Mouse (Mus musculus) lung, adult 2 months (tissue): ENCODE measurements around the gene Aamp. TPM values are rescaled to one million over a fixed set of nuclear protein-coding genes. Genes with fewer than 3 reads are reported as not detected.
"Not testable (repeated sequence)": the region's sequence is repeated elsewhere in the genome, so short reads cannot be mapped to it uniquely, and the experiment has no call there.

ENCODE experiments used
- DNase-seq: peaks from one replicate; pipeline ENCODE4 v3.0.0; 2022
- H3K4me1 ChIP-seq: fragments of 200-500 bp; 2 replicates; pipeline ENCODE4 v1.6.1; 2011; ENCODE audit warnings: low read length; ENCODE audit not compliant: control insufficient read depth, insufficient read depth
- H3K4me3 ChIP-seq: fragments of 200-500 bp; replicated peaks from 2 replicates; pipeline ENCODE3; 2011; ENCODE audit warnings: low read depth, mild to moderate bottlenecking, control low read depth, low read length; ENCODE audit errors: extremely low read depth
- CTCF ChIP-seq: fragments of 200-500 bp; IDR thresholded peaks from 2 replicates; pipeline ENCODE4 v1.5.1; 2011; ENCODE audit warnings: mild to moderate bottlenecking, low read length, control low read depth; ENCODE audit not compliant: insufficient read depth
- POLR2A ChIP-seq: fragments of 200-500 bp; IDR thresholded peaks from 2 replicates; pipeline ENCODE4 v1.6.1; 2011; ENCODE audit warnings: low read depth, mild to moderate bottlenecking, control low read depth, low read length, borderline replicate concordance; ENCODE audit errors: extremely low read depth
- WGBS: fragments of 180-500 bp; shearing (Covaris S2); methylation state at CpG from one replicate; pipeline ENCODE4 v1.1.7; 2018; 5-methylcytosine and 5-hydroxymethylcytosine counted together
- polyA plus RNA-seq: library from polyadenylated mRNA; depleted of rRNA; stranded (reverse); fragments of >200 nt; gene quantifications from 2 replicates; pipeline ENCODE4 v1.2.3, GENCODE M21; 2012

Aamp gene
- polyA plus RNA-seq, 1 experiment, result 172 TPM

DNA sequence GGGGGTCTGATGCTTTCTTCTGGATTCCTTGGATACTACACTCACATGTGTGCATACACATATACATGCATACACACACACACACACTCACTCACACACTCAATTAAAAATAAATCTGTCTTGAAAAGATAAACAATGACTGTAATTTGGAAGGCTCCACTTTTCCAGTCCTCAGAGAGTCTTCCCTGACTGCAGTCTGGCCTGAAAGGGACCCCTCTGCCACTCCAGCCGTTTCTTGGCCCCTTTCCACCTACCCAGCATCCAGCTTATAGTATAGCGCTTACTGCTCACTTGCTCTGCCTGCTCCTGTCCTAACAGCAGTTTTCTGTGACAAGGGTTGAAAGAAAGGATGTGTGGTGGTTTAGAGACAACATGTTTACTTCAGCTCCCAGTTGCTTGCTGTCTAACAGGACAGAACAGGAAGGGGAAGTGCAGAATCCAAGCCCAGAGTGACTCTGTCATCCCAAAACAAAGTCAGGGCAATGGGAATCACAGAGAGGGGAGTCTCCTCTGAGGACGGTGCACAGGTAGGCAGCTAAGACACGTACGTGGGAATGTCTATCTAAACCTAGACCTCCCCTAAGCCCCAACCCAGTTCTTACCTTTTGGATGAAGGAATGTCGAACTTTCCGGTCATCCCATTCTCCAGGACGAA lies 8.9 kb upstream of the Aamp start:
- no peak for TF ChIP-seq CTCF
- TF ChIP-seq POLR2A, result no peak
- Histone ChIP-seq H3K4me3 (no peak overlapping the region), H3K4me1 (peaks cover 55% of the 10 kb centered on the region)
- no peak for DNase-seq
- 62% methylated on average over 8 of the region's 8 CpGs for whole genome bisulfite sequencing

DNA sequence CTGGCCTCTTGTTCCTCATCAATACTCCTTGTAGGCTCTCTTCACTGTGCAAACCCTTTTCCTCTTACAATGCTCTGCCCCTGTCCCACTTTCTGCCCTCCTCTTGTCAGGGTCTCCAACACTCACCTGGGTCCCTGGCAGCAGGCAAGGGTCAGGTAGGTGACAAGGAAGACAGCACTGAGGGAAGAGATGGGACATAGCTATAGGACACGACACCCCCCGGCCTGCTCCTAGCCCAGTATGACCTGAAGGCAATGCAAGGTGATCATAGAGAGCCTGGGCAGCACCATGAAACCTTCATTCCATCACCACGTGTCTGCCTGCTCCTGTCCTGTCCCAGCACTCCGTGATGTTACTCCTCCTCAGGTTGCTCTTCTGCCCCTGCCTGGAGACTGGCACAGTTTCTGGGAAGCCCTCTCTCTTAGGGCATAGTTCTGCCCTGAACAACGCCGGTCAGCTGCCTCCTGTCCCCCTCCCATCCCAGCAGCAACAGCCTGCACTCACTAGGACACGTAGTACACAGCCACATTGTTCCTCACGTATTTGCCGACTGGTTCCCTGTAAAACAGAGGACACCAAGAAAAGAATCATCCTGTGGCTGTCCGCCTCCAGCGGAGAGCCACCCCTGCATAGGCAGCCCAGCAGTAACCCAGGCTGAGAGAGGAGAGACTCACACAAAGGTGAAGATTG lies 7.9 kb upstream of the Aamp start:
- DNase-seq, result no peak
- Histone ChIP-seq H3K4me1 (peaks cover 45% of the 10 kb centered on the region), H3K4me3 (no peak overlapping the region)
- WGBS, result 84% methylated on average over 11 of the region's 11 CpGs
- no peak for TF ChIP-seq CTCF
- no peak for TF ChIP-seq POLR2A

DNA sequence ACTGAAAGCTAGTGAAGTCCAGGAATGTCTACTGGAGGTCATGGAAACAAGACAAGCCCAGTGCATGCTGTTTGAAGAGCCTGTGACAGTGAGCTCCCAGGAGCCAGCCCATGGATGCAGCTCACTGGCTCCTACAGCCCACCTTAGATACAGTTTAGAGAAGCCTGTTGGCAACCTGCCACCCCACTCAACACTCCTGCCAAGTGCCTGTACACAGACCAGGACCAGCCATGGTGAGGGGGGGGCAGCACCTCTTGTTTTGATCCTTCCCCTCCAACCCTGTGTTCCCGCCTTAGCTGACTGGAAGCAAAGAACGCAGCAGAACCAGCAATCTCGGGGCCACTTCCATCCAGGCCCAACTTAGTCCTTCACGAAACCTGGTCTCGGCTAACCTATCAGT lies 5.6 kb upstream of the Aamp start:
- WGBS, result 56% methylated on average over 5 of the region's 5 CpGs
- TF ChIP-seq POLR2A (no peak), CTCF (no peak)
- H3K4me1 ChIP-seq, result peaks cover 28% of the 10 kb centered on the region

DNA sequence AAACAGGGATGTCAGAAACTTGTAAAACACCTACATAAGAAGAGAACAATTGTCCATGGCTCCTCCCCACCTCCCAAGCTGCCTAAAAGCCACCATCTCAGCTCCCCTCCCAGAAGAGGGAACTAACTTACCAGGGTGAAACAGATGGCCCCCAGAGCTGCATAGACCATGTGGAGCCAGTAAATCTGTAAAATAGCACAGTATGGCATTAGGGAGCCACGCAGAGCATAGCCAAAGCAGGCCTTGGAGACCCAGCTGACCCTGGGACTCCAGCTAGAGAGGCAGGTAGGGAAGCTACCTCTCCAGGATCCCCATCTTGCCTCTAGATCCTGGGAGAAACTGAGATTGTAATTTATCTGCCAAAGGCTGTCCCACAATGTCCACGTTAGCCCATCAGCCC lies 5.2 kb upstream of the Aamp start:
- peaks cover 24% of the 10 kb centered on the region for H3K4me1 ChIP-seq
- H3K4me3 ChIP-seq, result no peak overlapping the region
- TF ChIP-seq POLR2A (no peak), CTCF (no peak)
- DNase-seq, result no peak
- WGBS, result 75% methylated on average over 2 of the region's 2 CpGs

More for the DNA sequence above, 5.6 kb upstream of the Aamp start:
- H3K4me3 ChIP-seq, result no peak overlapping the region
- DNase-seq, result no peak

DNA sequence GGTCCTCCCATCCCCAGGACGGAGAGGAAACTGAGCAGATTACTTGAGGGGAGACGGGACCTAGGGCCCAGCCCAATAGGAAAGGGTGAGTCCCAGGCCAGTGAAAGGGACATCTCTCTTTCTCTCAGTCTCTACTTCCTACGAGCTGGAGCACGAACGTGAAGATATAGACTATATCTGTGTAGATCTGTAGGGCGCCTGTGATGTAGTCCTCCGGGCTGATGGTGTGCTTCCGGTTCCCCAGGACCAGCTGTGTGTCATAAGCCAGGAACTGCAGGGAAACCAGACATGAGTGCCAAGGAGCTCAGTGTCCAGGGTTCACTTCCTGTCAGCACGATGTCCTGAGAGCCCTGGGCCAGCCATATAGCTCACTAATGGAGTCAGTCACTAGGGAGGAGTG lies 4.7 kb upstream of the Aamp start:
- 48% methylated on average over 9 of the region's 9 CpGs for WGBS
- no peak overlapping the region for H3K4me3 ChIP-seq
- peaks cover 22% of the 10 kb centered on the region for H3K4me1 ChIP-seq
- DNase-seq, result no peak
- TF ChIP-seq CTCF (no peak), POLR2A (no peak)

DNA sequence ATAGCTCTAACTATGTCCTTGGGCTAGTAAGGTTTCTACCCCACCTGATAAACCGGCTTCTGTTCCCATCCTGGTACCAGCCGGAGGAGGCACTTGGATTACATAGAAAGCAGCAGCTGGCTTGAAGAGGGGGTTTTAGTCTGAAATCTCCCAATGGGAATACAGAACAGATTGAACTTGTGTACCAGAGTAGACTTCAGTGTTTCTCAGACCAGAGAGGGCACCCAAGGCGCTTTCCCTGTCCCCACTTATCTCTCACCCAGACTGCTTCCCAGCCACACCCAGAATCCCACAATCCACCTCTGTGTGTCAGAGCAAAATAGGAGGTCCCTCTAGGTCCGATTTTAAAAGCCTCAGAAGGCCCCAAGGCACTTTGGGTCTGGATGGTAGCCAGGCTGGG lies 3.8 kb upstream of the Aamp start:
- TF ChIP-seq POLR2A, result no peak
- no peak for TF ChIP-seq CTCF
- H3K4me1 ChIP-seq, result peaks cover 15% of the 10 kb centered on the region
- 72% methylated on average over 4 of the region's 4 CpGs for WGBS
- DNase-seq, result no peak
- H3K4me3 ChIP-seq, result no peak overlapping the region

DNA sequence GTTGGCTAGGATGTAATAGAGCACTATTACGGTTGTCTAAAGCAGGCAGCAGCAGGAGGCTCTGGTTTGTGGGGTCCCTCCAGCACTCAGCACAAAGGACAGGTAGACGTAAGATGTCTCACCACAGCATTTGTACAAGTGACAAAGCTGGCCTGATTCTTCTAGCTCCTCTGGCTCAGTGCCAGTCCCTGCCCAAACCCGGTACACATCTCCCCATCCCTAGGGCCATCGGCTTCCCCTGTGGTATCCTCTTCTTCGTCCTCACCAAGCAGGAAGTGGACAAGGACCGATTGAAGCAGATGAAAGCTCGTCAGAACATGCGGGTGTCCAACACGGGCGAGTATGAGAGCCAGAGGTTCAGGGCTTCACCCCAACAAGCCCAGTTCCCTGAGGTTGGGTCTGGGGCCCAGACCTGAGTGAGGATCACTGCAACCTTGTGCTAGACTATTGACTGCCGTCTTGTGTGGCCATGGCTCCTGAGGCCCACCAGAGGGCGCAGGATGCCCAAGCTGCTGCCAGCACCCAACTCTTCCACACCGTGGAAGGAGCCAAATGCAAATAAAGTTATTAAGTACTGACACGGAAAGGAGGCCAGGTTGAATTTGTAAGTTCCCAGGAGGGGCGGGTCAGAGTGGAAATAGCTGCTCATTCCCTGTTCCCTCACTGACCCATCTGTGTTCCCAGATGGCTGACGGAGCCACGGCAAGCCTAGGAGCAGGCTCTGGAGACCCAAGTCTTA lies 2.5 kb upstream of the Aamp start:
- DNase-seq, result peak; percentile 48
- WGBS, result 39% methylated on average over 16 of the region's 17 CpGs
- not testable (repeated sequence) for H3K4me3 ChIP-seq
- peaks cover 17% of the 10 kb centered on the region for H3K4me1 ChIP-seq

DNA sequence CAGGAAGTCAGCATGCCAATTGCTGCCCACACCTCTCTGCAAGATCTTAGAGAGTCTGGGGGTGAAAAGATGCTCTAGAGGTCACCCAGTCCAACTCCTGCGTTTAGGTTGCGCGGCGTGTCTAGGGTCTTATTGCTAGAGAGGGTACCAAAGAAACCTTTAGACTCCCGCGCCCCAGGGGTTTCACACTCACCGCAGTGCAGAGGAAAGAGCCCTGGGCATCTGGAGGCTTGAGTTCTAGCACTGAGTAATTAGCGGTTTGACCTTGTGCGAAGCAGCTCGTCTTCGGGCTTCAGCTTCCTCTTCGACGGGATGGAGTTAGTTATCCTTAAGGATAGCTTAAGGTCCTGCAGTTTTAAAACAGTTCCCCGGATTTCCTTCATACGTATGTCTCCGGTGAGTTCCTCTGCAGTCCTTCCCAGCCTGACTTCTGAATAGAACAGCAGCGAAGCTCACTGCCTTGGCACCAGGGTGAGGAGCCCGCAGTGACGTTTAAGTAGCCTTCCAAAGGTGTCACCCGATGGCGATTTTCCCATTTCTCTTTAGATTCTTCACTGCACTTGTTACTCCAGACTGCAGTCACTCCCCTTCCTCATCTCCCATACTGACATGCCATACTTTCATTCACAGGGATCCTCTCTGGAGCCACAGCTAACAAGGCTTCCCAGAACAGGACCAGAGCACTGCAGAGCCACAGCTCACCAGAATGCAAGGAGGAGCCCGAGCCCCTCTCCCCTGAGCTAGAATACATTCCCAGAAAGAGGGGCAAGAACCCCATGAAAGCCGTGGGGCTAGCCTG lies 873 bp upstream of the Aamp start:
- no peak for DNase-seq
- Histone ChIP-seq H3K4me1 (peaks cover 14% of the 10 kb centered on the region), H3K4me3 (peak overlapping the region; percentile 77)
- 3% methylated on average over 23 of the region's 23 CpGs for WGBS
- TF ChIP-seq CTCF, result no peak
- no peak for TF ChIP-seq POLR2A
